Mouse (Mus musculus): ENCODE results near the gene Sirt4.

- TF ChIP-seq CTCF (IDR thresholded peaks at IDR 0.05; ENCODE audit: control insufficient read depth, insufficient read depth, insufficient replicate concordance, low read depth, low read length) (no peak), POLR2A (IDR thresholded peaks at IDR 0.05; ENCODE audit: control insufficient read depth, low read depth, low read length) (no peak)
Observed at GRCm38 (mm10) chr5:115530447-115530809, 45.9 kb upstream of the Sirt4 start.

Measured in testis, adult 2 months (tissue).